Mouse (Mus musculus): ENCODE measurements at regions not wholly inside any gene's neighbourhood (a gene's known extent, or its start where the extent isn't known, plus 50 kb on each side); places are given as distances from the start of the nearest gene placed in this dataset.

DNA sequence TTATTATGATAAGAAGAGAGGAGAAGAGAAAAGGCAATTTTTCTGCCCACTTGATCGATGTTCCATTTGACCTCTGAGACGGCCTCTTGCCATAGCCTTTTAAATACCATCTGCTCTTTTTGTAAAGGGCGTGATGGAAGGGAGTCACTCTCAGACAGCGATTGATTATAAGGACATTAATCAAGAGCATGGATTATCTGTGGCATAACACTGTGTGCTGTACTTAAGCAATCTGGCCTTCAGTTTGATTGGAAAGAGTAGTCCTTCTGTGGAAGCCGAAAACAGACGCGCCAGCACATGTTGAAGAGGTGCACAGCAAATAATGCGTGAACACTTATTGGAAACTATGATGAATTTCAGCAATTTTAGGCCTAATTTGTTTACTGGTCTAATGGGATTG is 685.4 kb upstream of the Robo1 start:
- H3K4me2 ChIP-seq (ENCODE audit: low read length), result no peak overlapping the region
- ATAC-seq, result no peak
- H3K9me3 ChIP-seq (replicated peaks; ENCODE audit: control insufficient read depth, low read length, poor library complexity, severe bottlenecking), result no peaks in the 10 kb centered on the region
- H3K27me3 ChIP-seq (ENCODE audit: control insufficient read depth, insufficient read depth, low read depth, low read length), result no peaks in the 10 kb centered on the region
- no peaks in the 10 kb centered on the region for H3K36me3 ChIP-seq (ENCODE audit: control insufficient read depth, insufficient read depth, low read length)
- H3K4me1 ChIP-seq (ENCODE audit: control insufficient read depth, insufficient read depth, low read length), result no peaks in the 10 kb centered on the region
- H3K27ac ChIP-seq (ENCODE audit: low read length), result no peak overlapping the region
- H3K4me3 ChIP-seq (ENCODE audit: low read depth, low read length), result no peak overlapping the region
- WGBS, result 86% methylated on average over 8 of the region's 8 CpGs
- H3K9ac ChIP-seq (ENCODE audit: low read depth, low read length), result no peak overlapping the region

DNA sequence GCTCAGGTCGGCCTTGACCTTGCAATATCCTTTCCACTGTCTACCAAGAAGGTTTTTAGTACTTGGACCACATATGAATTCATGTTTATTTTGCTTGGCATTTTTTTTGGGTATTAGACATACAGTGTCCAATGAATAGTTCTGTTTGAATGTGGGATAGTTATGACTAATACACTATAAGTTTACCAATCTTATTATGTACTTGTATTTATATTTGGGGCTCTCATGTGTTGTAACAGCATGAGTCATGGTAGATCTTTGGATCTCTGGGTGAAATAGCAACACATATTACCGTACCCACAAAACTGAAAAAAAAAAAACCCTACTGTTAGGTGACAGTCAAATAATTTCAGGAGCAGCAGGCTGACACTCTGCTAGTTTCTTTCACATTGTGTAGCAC is 667.7 kb upstream of the Robo1 start:
- no peak overlapping the region for H3K4me2 ChIP-seq (ENCODE audit: low read length)
- 82% methylated on average over 2 of the region's 2 CpGs for WGBS
- no peaks in the 10 kb centered on the region for H3K36me3 ChIP-seq (ENCODE audit: control insufficient read depth, insufficient read depth, low read length)
- no peaks in the 10 kb centered on the region for H3K27me3 ChIP-seq (ENCODE audit: control insufficient read depth, insufficient read depth, low read depth, low read length)
- no peak for ATAC-seq
- H3K9me3 ChIP-seq (replicated peaks; ENCODE audit: control insufficient read depth, low read length, poor library complexity, severe bottlenecking), result no peaks in the 10 kb centered on the region
- H3K27ac ChIP-seq (ENCODE audit: low read length), result no peak overlapping the region
- H3K9ac ChIP-seq (ENCODE audit: low read depth, low read length), result no peak overlapping the region
- H3K4me3 ChIP-seq (ENCODE audit: low read depth, low read length), result no peak overlapping the region
- no peaks in the 10 kb centered on the region for H3K4me1 ChIP-seq (ENCODE audit: control insufficient read depth, insufficient read depth, low read length)

DNA sequence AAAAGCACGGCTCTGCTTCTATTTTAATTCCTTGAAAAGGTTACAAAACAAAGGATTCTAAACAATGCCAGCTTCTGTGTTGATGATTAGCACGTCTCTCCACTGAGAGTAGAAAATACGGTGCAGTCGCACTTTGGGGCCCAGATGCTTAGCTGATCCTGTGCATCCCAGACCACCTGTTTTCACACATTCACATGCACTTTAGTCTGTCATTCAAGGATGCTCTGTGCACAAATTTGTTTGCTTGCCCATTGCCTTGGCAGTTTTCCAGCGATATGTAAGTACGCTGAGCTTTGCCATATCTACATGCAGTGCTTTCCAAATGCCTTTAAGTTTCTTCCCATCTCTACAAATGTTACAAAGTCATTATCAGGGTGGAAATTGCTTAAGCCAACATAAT is 664.9 kb upstream of the Robo1 start:
- H3K4me1 ChIP-seq (ENCODE audit: control insufficient read depth, insufficient read depth, low read length), result no peaks in the 10 kb centered on the region
- H3K4me2 ChIP-seq (ENCODE audit: low read length), result no peak overlapping the region
- WGBS, result 40% methylated on average over 6 of the region's 6 CpGs
- ATAC-seq, result no peak
- no peaks in the 10 kb centered on the region for H3K9me3 ChIP-seq (replicated peaks; ENCODE audit: control insufficient read depth, low read length, poor library complexity, severe bottlenecking)
- no peak overlapping the region for H3K9ac ChIP-seq (ENCODE audit: low read depth, low read length)
- no peaks in the 10 kb centered on the region for H3K36me3 ChIP-seq (ENCODE audit: control insufficient read depth, insufficient read depth, low read length)
- H3K27ac ChIP-seq (ENCODE audit: low read length), result no peak overlapping the region
- H3K4me3 ChIP-seq (ENCODE audit: low read depth, low read length), result no peak overlapping the region
- H3K27me3 ChIP-seq (ENCODE audit: control insufficient read depth, insufficient read depth, low read depth, low read length), result no peaks in the 10 kb centered on the region

DNA sequence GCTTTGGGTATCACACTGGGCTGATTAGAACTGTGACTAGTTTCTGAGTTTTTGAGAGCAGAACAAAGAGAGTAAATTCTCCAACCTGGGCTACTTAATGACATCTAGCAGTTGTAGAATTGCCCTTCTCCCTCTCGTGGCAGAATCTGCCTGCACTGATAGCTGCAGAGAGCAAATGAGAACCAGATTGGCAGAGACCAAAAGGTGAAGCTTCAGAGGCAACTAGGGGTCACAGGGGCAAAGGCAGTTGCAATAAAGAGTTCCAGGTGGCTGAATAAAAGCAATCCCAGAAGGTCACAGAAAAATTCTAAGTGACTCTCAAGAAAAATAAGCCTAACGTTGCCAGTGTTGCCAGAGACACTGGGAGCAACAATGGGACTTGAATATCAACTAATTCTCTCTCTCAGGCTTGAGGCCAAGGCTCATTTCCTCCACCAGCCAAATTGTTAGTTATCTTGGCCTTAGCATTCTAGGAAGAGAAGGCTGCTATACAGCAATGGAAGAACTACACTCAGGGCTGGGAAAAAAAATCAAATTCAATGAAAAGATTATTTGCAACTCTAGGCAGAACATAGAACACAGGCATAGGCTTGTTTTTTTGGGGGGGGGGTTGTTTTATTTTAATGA is 629.9 kb upstream of the Robo1 start:
- H3K9me3 ChIP-seq (replicated peaks; ENCODE audit: control insufficient read depth, low read length, poor library complexity, severe bottlenecking), result no peaks in the 10 kb centered on the region
- no peak for ATAC-seq
- no peak overlapping the region for H3K9ac ChIP-seq (ENCODE audit: low read depth, low read length)
- H3K4me3 ChIP-seq (ENCODE audit: low read depth, low read length), result no peak overlapping the region
- no peak overlapping the region for H3K27ac ChIP-seq (ENCODE audit: low read length)
- WGBS, result 13% methylated on average over 2 of the region's 2 CpGs
- H3K27me3 ChIP-seq (ENCODE audit: control insufficient read depth, insufficient read depth, low read depth, low read length), result no peaks in the 10 kb centered on the region
- H3K36me3 ChIP-seq (ENCODE audit: control insufficient read depth, insufficient read depth, low read length), result no peaks in the 10 kb centered on the region
- no peaks in the 10 kb centered on the region for H3K4me1 ChIP-seq (ENCODE audit: control insufficient read depth, insufficient read depth, low read length)
- no peak overlapping the region for H3K4me2 ChIP-seq (ENCODE audit: low read length)

DNA sequence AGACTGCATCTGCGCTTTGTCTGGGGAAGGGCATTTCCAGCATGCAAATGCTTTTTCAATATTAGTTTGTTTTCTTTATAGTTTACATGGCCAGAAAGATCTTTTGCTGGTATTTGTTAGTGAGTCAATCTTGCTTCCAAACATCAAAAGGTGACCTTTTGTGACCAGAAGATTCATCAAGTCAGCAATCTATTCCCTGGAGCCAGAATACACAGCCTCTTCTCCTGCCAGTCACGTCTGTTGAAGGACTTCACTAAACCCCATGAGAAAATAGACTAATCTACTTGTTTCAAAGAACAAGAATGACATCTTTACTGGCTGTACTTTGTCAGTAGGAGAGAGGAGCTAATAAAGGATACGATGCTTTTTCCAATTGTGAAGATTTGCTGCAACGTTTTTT is 614.6 kb upstream of the Robo1 start:
- H3K4me3 ChIP-seq (ENCODE audit: low read depth, low read length), result no peak overlapping the region
- ATAC-seq, result no peak
- H3K27me3 ChIP-seq (ENCODE audit: control insufficient read depth, insufficient read depth, low read depth, low read length), result no peaks in the 10 kb centered on the region
- no peak overlapping the region for H3K4me2 ChIP-seq (ENCODE audit: low read length)
- H3K4me1 ChIP-seq (ENCODE audit: control insufficient read depth, insufficient read depth, low read length), result peaks cover 2% of the 10 kb centered on the region; the same call in 1 of the 2 replicates
- no peaks in the 10 kb centered on the region for H3K9me3 ChIP-seq (replicated peaks; ENCODE audit: control insufficient read depth, low read length, poor library complexity, severe bottlenecking)
- no peak overlapping the region for H3K9ac ChIP-seq (ENCODE audit: low read depth, low read length)
- no peaks in the 10 kb centered on the region for H3K36me3 ChIP-seq (ENCODE audit: control insufficient read depth, insufficient read depth, low read length)
- 29% methylated on average over 4 of the region's 4 CpGs for WGBS
- H3K27ac ChIP-seq (ENCODE audit: low read length), result no peak overlapping the region

DNA sequence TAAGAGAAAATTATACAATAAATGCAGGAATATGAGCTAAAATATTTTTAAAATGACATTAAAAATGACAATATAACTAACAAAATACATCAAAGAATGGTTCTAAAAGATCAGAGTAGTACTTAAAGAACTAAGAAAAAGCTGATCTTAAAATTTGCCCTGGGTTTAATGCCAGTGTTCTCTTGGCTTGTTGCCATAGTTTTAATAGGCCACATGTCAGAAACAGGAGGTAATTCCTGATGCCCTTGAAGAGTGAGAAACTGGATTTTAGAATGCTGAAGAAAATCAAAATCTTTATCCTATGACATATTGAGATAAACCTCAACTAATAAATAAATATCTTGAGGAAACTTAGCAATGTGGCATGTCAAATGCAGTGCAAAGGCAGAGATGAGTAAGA is 602.3 kb upstream of the Robo1 start:
- H3K4me3 ChIP-seq (ENCODE audit: low read depth, low read length), result no peak overlapping the region
- no peak overlapping the region for H3K4me2 ChIP-seq (ENCODE audit: low read length)
- H3K9ac ChIP-seq (ENCODE audit: low read depth, low read length), result no peak overlapping the region
- H3K36me3 ChIP-seq (ENCODE audit: control insufficient read depth, insufficient read depth, low read length), result no peaks in the 10 kb centered on the region
- no peak overlapping the region for H3K27ac ChIP-seq (ENCODE audit: low read length)
- no peak for ATAC-seq
- no peaks in the 10 kb centered on the region for H3K9me3 ChIP-seq (replicated peaks; ENCODE audit: control insufficient read depth, low read length, poor library complexity, severe bottlenecking)
- no peaks in the 10 kb centered on the region for H3K4me1 ChIP-seq (ENCODE audit: control insufficient read depth, insufficient read depth, low read length)
- H3K27me3 ChIP-seq (ENCODE audit: control insufficient read depth, insufficient read depth, low read depth, low read length), result no peaks in the 10 kb centered on the region

DNA sequence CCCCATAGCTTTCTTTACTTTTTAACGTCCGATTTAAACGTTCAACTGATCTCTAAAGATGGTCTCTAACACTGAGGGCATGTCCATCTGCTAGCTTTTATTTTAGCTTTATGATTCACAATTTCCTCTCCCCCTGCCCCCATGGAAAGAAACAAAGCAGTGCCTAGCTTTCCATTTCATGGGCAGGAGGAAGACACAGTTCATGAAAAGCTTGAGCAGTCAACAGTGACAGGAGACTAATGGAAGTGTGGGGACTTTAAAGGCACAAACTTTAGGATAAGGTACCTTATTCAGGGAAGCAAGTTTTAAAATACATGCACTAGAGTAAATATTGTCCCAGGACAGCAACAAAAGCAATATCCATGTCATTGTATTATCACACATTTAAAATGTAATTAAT is 598.4 kb upstream of the Robo1 start:
- H3K4me1 ChIP-seq (ENCODE audit: control insufficient read depth, insufficient read depth, low read length), result no peaks in the 10 kb centered on the region
- no peak overlapping the region for H3K4me2 ChIP-seq (ENCODE audit: low read length)
- no peak overlapping the region for H3K4me3 ChIP-seq (ENCODE audit: low read depth, low read length)
- no peak for ATAC-seq
- H3K9ac ChIP-seq (ENCODE audit: low read depth, low read length), result no peak overlapping the region
- H3K27me3 ChIP-seq (ENCODE audit: control insufficient read depth, insufficient read depth, low read depth, low read length), result no peaks in the 10 kb centered on the region
- no peaks in the 10 kb centered on the region for H3K9me3 ChIP-seq (replicated peaks; ENCODE audit: control insufficient read depth, low read length, poor library complexity, severe bottlenecking)
- WGBS, result 65% methylated on average over 3 of the region's 3 CpGs
- H3K27ac ChIP-seq (ENCODE audit: low read length), result no peak overlapping the region
- H3K36me3 ChIP-seq (ENCODE audit: control insufficient read depth, insufficient read depth, low read length), result no peaks in the 10 kb centered on the region

DNA sequence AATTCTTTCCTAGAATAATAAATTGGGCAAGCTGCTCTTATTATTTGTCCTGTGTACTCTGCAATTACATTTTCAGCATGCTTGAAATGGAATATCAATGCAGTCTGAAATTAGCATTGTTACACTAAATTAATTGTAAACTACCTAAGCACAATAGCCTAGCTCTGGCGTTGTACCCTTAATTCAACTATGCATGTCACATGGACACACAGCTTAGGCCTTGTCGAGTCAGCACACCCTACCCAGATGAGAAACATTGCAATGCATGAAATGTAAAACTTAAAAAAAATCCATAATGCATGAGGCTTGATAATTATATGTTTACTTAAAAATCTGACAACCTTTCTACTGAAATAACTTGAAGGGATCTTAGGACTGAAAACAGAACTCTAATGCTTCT is 596.2 kb upstream of the Robo1 start:
- Histone ChIP-seq H3K9me3 (replicated peaks; ENCODE audit: control insufficient read depth, low read length, poor library complexity, severe bottlenecking) (no peaks in the 10 kb centered on the region), H3K36me3 (ENCODE audit: control insufficient read depth, insufficient read depth, low read length) (no peaks in the 10 kb centered on the region), H3K4me1 (ENCODE audit: control insufficient read depth, insufficient read depth, low read length) (no peaks in the 10 kb centered on the region), H3K27me3 (ENCODE audit: control insufficient read depth, insufficient read depth, low read depth, low read length) (no peaks in the 10 kb centered on the region), H3K9ac (ENCODE audit: low read depth, low read length) (no peak overlapping the region), H3K4me3 (ENCODE audit: low read depth, low read length) (no peak overlapping the region), H3K27ac (ENCODE audit: low read length) (no peak overlapping the region), H3K4me2 (ENCODE audit: low read length) (no peak overlapping the region)
- no peak for ATAC-seq
- WGBS, result 49% methylated on average over 2 of the region's 2 CpGs

DNA sequence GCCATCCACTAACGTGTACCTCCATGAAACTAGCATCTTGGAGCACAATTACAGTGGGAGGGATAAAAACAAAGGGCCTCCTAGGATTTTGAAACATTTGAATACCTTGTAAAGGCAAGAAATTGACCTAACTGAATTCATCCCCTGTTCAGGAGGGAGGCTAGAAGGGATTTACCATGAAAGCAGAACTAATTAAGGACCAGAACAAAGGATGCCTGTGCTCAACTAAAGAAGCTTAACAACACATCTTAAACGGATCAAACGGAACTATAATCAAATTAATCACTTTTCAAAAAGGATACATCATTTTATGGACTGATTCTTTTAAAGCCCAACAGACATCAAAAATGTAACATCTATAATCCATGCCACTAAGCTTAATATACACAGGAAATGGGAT is 590.9 kb upstream of the Robo1 start:
- 11% methylated on average over 3 of the region's 3 CpGs for WGBS
- Histone ChIP-seq H3K27ac (ENCODE audit: low read length) (no peak overlapping the region), H3K36me3 (ENCODE audit: control insufficient read depth, insufficient read depth, low read length) (no peaks in the 10 kb centered on the region), H3K9me3 (replicated peaks; ENCODE audit: control insufficient read depth, low read length, poor library complexity, severe bottlenecking) (no peaks in the 10 kb centered on the region), H3K4me2 (ENCODE audit: low read length) (no peak overlapping the region), H3K4me3 (ENCODE audit: low read depth, low read length) (no peak overlapping the region), H3K9ac (ENCODE audit: low read depth, low read length) (no peak overlapping the region), H3K4me1 (ENCODE audit: control insufficient read depth, insufficient read depth, low read length) (no peaks in the 10 kb centered on the region), H3K27me3 (ENCODE audit: control insufficient read depth, insufficient read depth, low read depth, low read length) (no peaks in the 10 kb centered on the region)
- no peak for ATAC-seq

DNA sequence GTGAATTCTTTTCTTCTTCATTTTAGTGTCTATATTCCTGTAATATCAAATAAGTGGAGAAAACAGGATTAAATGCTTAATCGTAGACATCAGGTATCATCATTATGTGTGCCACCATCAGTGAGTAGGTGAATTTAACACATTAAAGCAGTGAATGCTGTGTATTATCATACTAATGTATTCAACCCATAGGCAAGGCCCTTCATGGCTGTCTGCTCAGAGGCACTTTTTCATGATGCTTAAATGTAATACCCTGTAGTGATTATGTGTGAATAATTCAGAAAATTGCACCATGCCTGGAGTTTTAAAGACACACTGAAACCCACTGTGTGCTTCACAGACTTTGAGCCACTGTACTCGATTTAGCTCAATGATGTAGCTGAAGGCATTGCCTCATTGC is 583.2 kb upstream of the Robo1 start:
- 38% methylated on average over 2 of the region's 2 CpGs for WGBS
- Histone ChIP-seq H3K27ac (ENCODE audit: low read length) (no peak overlapping the region), H3K4me1 (ENCODE audit: control insufficient read depth, insufficient read depth, low read length) (no peaks in the 10 kb centered on the region), H3K27me3 (ENCODE audit: control insufficient read depth, insufficient read depth, low read depth, low read length) (no peaks in the 10 kb centered on the region), H3K4me2 (ENCODE audit: low read length) (no peak overlapping the region), H3K9me3 (replicated peaks; ENCODE audit: control insufficient read depth, low read length, poor library complexity, severe bottlenecking) (no peaks in the 10 kb centered on the region), H3K36me3 (ENCODE audit: control insufficient read depth, insufficient read depth, low read length) (no peaks in the 10 kb centered on the region), H3K4me3 (ENCODE audit: low read depth, low read length) (no peak overlapping the region), H3K9ac (ENCODE audit: low read depth, low read length) (no peak overlapping the region)
- ATAC-seq, result peak; percentile 72

Measured in midbrain, embryonic 16.5 days (tissue).